Mouse (Mus musculus) monocyte, adult 5-6 weeks (primary cell): Measurements from ENCODE around the gene Fbxw2. TPM values are rescaled to one million over a fixed set of nuclear protein-coding genes. Genes with fewer than 3 reads are reported as not detected.

Experiments
- total RNA-seq: library from RNA; stranded (forward); fragments of 200-1000, 200-491, 200-594 nt; gene quantifications from 3 replicates; pipeline ENCODE4 v1.2.3, GENCODE M21; 2017

Fbxw2 gene
- total RNA-seq, 1 experiment from 2014 or later, result 118 TPM

Other genes starting within 250 kb of the Fbxw2 start
- gene Gapvd1, start 71.1 kb downstream of the Fbxw2 start, total RNA-seq, result 98.2 to 140 TPM (median 107 TPM) in 3 replicates
- 1,019 to 1,135 TPM (median 1,112 TPM) in 3 replicates for gene Hspa5, start 54.3 kb downstream of the Fbxw2 start, total RNA-seq
- gene Rabepk, start 26.4 kb downstream of the Fbxw2 start, total RNA-seq, result 11.9 to 17.3 TPM (median 17.2 TPM) in 3 replicates
- not detected in 3 replicates for gene Gm34653, start 6.7 kb upstream of the Fbxw2 start, total RNA-seq
- not detected in 3 replicates for gene Cutal, start 48.1 kb upstream of the Fbxw2 start, total RNA-seq
- 18.7 to 33.4 TPM (median 20.4 TPM) in 3 replicates for gene Psmd5, start 48.7 kb upstream of the Fbxw2 start, total RNA-seq
- gene Phf19, start 87.7 kb upstream of the Fbxw2 start, total RNA-seq, result 1.1 to 5.3 TPM (median 1.4 TPM) in 3 replicates
- gene Traf1, start 135.5 kb upstream of the Fbxw2 start, total RNA-seq, result 94.2 to 168 TPM (median 96.5 TPM) in 3 replicates
- 0.57 TPM in 1 of 3 replicates, not detected in the others for gene Hc, start 235.1 kb upstream of the Fbxw2 start, total RNA-seq